Mouse (Mus musculus) mouse trophoblast stem cell (cell line): Measurements from ENCODE around the gene Fmod.

ENCODE experiments used
- in situ Hi-C, 2 experiments: fragments of 300-500 bp; cut with MseI, MboI; formaldehyde crosslinking; loops; 2 replicates in 1 of 2; 3 replicates in 1 of 2; pipeline ENCODE4 v1.15.1; 2025

Fmod gene

GRCm38 (mm10) chr1:134055666-134056245 is 18.7 kb downstream of the Fmod start:
- in situ Hi-C loops = loop anchor here in 1 of 2 experiments (5.0 kb wide), 1 partner anchor 52 kb away; no protein-coding TSS in a partner anchor

DNA sequence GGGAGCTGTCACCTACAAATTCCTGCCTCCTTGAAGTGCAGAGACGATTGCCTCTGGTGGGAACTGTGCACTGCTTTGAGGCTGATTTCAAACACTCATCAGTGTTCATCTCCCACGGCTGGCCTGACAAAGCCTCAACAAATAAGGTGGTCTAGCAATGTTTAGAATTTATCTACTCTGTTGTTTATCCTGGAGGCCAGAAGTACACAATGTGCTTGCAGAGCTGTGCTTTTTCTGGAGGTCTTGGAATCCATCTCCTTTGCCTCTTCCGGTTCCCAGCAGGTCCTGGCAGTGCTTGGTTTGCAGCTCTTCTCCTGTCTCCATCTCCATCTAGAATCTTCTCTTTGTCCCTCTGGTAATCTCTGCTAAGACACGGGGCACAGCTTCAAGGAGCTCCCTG is 19.2 kb downstream of the Fmod start:
- in situ Hi-C loops = loop anchor here in 1 of 2 experiments (5.0 kb wide), 1 partner anchor 51 kb away; no protein-coding TSS in a partner anchor

DNA sequence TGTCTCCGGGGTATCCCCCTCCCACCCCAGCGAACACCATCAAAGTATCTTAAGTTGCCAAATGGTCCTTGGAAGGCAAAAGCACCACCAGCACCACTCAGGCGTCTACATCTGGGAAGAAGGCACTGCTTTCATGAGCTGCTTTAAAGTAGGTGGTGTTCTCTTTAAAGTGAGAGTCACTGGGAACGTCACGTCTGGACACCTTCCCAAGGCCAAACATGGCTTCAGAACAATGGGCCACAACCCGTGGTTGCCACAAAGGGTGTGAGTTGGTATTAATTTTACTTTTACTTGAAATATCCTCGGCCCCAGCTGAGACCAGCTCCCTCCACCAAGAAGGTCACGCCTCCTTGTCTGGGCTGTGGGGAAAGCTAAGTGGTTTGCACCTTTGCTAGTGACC is 20.7 kb downstream of the Fmod start:
- in situ Hi-C loops = loop anchor here in 1 of 2 experiments (5.0 kb wide), 1 partner anchor 50 kb away; no protein-coding TSS in a partner anchor

DNA sequence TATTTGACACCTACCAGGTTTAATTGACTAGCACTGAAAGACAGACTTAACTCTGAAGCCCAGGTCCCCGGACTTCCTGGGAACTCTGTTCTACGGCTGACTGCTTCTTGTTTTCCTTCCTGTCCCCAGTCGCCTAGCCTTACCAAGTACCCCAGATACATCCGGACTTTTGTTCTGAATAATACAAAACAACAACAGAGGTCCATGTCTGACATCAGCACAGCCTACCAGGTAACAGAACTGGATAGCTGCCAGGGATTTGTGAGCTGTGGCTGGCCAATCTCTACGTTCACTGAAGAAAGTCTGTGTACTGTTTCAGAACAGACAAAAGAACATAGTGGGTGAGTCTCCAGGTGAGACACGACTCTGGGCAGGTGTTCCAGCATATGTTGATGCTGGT is 21.8 kb downstream of the Fmod start:
- in situ Hi-C loops = loop anchor here in 1 of 2 experiments (5.0 kb wide), 1 partner anchor 48 kb away; no protein-coding TSS in a partner anchor

- in situ Hi-C loops = loop anchor here in 1 of 2 experiments (5.0 kb wide), 1 partner anchor 47 kb away; no protein-coding TSS in a partner anchor
Observed at GRCm38 (mm10) chr1:134059739-134060695, 23.0 kb downstream of the Fmod start.

DNA sequence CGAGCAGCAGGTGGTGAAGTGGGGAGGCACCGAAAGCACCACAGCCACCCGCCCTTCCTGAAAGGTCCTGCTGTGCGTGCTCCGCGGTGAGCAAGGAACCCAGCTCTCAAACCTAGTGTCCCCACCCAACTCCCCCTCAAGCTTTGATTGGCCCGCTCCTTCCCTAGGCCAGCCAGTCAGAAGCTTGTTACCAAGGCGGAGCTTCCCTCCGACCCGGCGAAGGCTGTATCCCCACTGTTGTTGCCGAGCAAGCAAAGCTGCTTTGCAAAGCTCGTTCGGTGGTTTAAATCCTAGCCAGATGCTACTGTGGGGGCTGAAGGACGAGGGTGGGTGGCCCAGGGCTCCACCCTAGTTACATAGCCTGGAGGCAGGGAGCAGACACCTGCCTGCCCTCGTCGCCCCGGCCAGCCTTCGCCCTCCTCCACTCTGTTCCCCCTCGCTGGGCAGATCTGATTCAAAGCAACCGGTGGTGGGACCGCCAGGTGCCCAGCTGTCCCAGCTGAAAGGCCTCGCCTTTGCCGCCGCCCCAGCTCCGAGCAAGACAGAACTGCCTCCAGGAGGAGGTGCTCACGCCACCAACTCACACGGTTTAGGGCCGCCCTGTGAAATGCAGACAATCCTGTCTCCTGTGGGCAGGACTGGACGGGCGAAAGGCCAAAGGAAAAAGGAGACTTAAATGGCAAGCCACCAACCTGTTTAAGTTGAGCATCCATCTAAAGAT is 24.0 kb downstream of the Fmod start:
- in situ Hi-C loops = no loop called here

DNA sequence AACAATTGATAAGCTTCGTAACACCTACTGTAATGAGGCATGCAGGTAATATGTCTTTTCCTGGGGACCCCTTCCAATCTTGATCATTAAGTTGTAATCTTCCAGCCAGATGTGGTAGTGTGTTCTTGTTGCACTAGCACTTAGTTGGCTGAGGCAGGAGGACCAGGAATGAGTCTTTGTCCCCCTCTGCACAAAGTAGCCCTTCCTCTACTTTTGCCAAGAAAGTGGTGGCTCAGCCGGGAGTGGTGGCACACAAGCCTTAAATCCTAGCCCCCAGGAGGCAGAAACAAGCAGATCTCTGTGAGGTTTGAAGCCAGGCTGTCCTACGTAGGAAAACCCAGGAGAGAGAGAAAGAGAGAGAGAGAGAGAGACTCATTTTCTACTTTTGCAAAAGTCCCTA is 24.9 kb downstream of the Fmod start:
- in situ Hi-C loops = no loop called here

DNA sequence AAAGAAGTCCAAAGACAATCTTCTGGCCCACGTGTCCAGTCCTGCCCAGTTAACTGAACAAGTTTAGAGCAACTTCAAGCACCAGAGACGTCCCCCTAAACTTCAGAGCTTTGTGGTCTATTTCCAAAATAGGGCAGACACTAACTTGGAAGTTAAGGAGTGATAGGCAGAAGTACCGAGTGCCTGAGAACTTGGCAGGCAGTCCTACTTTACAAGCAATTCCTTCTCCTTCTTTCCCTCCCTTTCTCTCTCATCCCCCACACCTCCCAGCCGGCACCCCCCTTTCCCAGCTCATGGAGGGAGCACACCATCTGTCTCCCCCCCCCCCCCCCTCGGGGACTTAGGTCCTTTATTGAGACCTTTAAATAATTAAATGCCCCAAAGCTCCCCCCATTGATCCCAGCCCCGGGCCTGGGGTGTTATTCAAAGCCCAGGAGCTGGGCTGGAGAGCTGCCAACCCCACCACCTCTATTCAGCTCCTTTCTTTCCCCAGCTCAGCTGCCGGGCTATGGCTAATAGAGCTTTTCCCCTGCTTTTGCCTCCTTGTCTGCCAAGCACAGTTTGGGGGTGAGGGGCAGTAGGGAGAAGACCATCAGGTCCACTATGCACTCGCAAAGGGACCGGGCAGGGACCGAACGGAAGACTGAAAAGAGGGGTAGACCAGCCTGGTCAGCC is 25.5 kb downstream of the Fmod start:
- in situ Hi-C loops = no loop called here

DNA sequence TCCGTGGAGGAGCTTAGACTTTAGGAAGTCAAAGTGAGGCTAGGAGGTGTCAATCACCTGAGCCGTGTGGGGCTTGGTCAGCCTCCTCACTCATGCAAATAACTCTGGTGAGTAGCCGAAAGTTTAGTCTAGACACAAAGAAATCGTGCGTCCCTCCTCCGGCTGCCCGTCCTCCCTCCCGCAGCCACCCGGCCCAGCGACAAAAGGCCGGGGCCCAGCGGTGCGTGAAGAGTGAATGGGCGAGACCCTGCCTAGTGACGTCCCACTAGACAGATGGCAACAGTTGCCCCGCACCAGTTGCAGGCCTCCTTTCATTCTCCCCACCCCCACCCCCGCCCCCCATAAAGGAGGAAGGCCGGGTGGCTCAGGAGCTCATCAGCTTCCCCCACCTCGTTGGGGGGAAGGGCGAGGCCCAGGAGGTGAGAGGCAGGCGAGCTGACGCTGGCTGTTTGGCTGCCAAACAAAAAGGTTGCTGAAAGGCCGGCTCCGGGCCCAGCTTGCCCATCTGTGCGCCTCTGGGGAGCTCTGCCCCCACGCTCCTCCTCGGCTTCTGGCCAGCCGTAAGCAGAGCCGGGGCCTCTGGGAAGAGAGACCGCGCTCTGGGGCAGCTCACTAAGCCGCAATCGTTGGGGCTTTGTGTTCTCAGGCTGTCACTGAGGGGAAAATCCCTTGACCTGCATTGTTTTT is 26.2 kb downstream of the Fmod start:
- in situ Hi-C loops = no loop called here

DNA sequence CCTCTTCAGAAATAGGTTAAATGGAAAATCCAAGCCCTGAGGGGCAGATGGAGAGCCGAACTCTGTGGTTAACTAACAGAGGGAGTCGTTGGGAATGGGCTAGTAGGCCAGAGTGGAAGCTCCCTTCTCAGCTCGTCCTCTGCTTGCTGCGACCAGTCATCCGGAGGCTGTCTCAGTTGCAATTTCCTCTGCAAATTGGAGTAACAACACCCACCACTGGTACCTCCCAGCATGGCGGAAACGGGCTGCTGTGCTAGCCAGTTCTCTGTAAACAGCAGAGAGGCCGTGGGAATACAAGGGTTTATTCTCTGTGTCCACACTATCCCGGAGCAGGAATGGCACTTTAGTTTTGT is 26.7 kb downstream of the Fmod start:
- in situ Hi-C loops = no loop called here

- in situ Hi-C loops = no loop called here
Observed at GRCm38 (mm10) chr1:134064296-134064831, 27.3 kb downstream of the Fmod start.

- in situ Hi-C loops = no loop called here
Observed at GRCm38 (mm10) chr1:134065241-134065809, 28.3 kb downstream of the Fmod start.

- in situ Hi-C loops = no loop called here
Observed at GRCm38 (mm10) chr1:134066554-134066953, 29.5 kb downstream of the Fmod start.

DNA sequence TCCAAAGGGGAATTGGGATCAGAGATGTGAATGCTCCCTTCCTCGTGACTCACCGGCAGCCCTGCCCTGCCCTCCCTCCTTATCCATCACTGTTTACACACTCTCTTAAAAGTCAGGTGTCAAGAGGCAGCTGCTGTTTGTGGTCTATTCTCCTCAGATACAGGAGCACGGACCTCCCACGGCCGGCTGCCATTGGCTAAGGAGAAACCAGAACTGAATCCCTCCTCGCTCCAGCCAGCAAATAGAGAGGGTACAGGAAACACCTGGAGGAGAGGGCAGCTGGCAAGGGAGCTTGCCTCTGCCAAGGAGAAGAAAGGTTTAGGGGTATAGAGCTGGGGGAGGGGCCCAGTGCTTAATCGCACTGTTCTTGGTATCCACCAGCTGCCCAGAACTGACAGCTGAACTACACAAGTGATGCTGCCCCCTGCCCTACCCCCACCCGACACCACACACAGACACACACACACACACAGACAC is 30.1 kb downstream of the Fmod start:
- in situ Hi-C loops = no loop called here

GRCm38 (mm10) chr1:134070099-134070669 is 33.1 kb downstream of the Fmod start:
- in situ Hi-C loops = no loop called here

DNA sequence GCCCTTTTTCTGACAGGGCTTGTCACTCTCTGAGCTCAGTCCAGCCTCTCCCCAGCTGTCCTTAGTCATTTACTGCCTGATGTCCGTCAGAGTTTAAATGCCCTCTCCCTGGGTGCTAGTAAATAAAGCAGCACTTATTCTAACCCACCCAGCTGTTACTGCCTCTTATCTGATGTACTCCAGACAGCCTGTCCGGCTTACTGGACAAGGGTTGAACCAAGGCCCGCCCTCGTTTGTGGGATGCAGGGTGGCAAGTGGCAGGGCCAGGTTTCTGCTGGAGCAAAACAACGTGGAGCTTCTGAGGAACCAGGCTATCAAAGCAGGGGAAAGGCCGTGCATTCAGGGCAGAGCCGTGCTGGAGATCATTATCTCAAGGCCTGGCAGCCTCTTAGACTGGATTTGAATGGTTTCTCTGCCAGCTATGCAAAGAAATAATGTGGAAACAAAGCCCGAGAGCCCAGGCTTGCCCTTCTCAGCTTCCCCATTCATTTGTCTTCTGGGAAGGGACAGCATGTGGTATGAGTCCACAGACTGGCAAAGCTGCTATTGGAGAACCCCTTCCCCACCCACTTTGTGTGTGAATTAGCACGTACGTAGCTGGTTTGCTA is 34.5 kb downstream of the Fmod start:
- in situ Hi-C loops = no loop called here

- in situ Hi-C loops = no loop called here
Observed at GRCm38 (mm10) chr1:134073061-134073564, 36.1 kb downstream of the Fmod start.

DNA sequence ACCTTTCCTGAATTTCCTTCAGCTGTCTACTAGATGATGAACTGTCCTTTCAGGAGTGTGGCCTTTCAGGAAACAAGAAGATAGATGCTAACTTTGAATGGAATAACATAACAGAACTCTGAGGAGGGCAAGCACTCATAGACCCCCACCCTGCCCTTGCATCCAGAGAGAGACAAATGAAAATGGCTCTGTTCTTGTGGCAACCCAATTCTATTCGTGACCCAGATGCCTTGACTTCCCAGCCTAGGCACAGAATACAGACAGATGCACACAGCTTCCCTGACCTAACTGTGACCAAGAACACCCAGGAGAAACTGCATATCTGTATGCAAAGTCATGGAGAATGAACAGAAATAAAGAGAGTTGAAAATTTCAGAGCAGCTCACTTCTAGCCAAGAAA is 36.6 kb downstream of the Fmod start:
- in situ Hi-C loops = no loop called here

DNA sequence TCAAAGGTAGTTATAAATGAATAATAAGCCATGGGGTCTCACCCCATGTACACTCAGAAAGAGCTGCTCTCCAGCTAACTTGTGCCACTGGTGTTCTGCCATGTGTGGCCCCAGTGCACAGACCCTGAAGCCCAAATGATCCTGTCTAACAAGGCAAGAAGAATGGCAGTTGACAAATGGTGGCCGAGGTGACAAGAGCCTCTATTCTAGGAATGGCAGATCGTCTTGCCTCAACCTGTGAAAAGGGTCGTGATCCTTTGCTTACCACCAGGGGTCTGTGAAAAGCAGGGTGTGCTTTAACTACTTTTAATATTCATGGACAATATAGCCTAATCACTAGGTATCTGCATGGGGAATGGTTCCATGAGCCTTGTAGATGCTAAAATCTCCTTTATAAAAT is 37.1 kb downstream of the Fmod start:
- in situ Hi-C loops = no loop called here
